Mouse (Mus musculus) kidney, adult 2 months (tissue): ENCODE data around the gene Rassf8. TPM values are rescaled to one million over a fixed set of nuclear protein-coding genes. Genes with fewer than 3 reads are reported as not detected.

Source experiments
- DNase-seq: peaks from one replicate; pipeline ENCODE4 v3.0.0; 2021
- H3K27ac ChIP-seq: fragments of 200-500 bp; 2 replicates; pipeline ENCODE4 v1.5.1; 2012; ENCODE audit warnings: low read depth, low read length, control low read depth, inconsistent platforms; ENCODE audit not compliant: insufficient read depth
- H3K27me3 ChIP-seq: fragments of 200-500 bp; replicated peaks from 2 replicates; pipeline ENCODE4 v1.6.1; 2012; ENCODE audit warnings: mild to moderate bottlenecking, moderate library complexity, low read length, inconsistent platforms; ENCODE audit not compliant: control insufficient read depth, insufficient read depth
- H3K36me3 ChIP-seq: fragments of 200-500 bp; 2 replicates; pipeline ENCODE4 v1.6.1; 2012; ENCODE audit warnings: mild to moderate bottlenecking, moderate library complexity, low read length, inconsistent platforms; ENCODE audit not compliant: control insufficient read depth, insufficient read depth
- H3K4me1 ChIP-seq: fragments of 200-500 bp; 2 replicates; pipeline ENCODE4 v1.6.1; 2011; ENCODE audit warnings: low read length; ENCODE audit not compliant: control insufficient read depth, insufficient read depth
- H3K4me3 ChIP-seq: fragments of 200-500 bp; 2 replicates; pipeline ENCODE4 v1.5.1; 2011; ENCODE audit warnings: mild to moderate bottlenecking, low read depth, low read length, control low read depth; ENCODE audit not compliant: insufficient read depth
- CTCF ChIP-seq: fragments of 200-500 bp; conservative IDR thresholded peaks from 2 replicates; pipeline ENCODE4 v1.5.1; 2011; ENCODE audit warnings: low read depth, mild to moderate bottlenecking, control low read depth, low read length, moderate library complexity, mixed read lengths; ENCODE audit not compliant: insufficient read depth, insufficient read length
- POLR2A ChIP-seq: fragments of 200-500 bp; IDR thresholded peaks from one replicate; pipeline ENCODE4 v1.6.1; 2011; ENCODE audit warnings: low read depth, low read length, control low read depth
- WGBS: fragments of 180-500 bp; shearing (Covaris S2); methylation state at CpG from one replicate; pipeline ENCODE4 v1.1.7; 2018; 5-methylcytosine and 5-hydroxymethylcytosine counted together
- polyA plus RNA-seq: library from polyadenylated mRNA; depleted of rRNA; stranded (reverse); fragments of >200 nt; gene quantifications from 2 replicates; pipeline ENCODE4 v1.2.3, GENCODE M21; 2012

Rassf8 gene
- polyA plus RNA-seq, 1 experiment, result 33.9 TPM

DNA sequence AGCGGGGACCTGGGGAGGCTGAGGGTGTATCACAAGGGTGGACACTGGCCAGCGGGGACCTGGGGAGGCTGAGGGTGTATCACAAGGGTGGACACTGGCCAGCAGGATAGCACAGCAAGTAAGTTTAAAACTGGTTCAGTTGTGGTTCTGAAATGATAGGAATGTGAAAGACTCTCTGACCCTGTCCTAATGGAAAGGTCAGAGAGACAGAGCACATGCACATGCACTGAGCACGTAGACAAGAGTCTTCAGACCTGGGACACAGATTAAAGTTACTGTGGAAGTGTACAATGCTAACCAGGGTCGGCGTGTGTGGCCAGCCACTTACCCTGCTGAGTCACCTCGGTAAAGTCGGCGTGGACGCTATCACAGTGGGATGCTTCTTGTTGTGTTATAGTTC lies 61.4 kb downstream of the Rassf8 start:
- Histone ChIP-seq H3K4me3 (no peak overlapping the region), H3K4me1 (peaks cover 13% of the 10 kb centered on the region; the same call in 1 of the 2 replicates), H3K36me3 (no peaks in the 10 kb centered on the region), H3K27ac (no peak overlapping the region), H3K27me3 (no peaks in the 10 kb centered on the region)
- no peak for DNase-seq
- WGBS, result 79% methylated on average over 9 of the region's 9 CpGs
- TF ChIP-seq CTCF (no peak), POLR2A (no peak)

DNA sequence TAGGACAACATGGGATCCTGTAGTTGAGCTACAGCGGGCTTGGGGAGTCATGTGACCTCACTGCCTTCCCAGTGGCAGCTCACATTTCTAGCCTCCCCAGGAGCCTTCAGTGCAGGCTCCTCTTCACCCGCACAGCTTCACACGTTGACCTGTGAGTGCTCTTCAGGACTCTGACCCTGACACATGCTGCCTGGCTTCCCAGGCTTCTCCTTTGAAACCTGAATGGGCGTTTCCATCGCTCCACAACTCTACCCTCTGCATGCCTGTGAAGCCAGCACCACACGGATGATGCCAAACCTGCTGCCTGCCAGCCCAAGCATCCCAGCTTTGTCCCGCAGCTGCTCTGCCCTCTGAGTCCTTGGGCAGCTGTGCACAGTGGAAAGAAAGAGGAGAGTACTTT lies 63.0 kb downstream of the Rassf8 start:
- WGBS, result 55% methylated on average over 7 of the region's 7 CpGs
- H3K4me1 ChIP-seq, result peaks cover 10% of the 10 kb centered on the region; the same call in 1 of the 2 replicates
- H3K27ac ChIP-seq, result no peak overlapping the region
- peak; percentile 59 for DNase-seq
- no peaks in the 10 kb centered on the region for H3K27me3 ChIP-seq
- H3K36me3 ChIP-seq, result no peaks in the 10 kb centered on the region
- no peak overlapping the region for H3K4me3 ChIP-seq
- no peak for TF ChIP-seq CTCF

DNA sequence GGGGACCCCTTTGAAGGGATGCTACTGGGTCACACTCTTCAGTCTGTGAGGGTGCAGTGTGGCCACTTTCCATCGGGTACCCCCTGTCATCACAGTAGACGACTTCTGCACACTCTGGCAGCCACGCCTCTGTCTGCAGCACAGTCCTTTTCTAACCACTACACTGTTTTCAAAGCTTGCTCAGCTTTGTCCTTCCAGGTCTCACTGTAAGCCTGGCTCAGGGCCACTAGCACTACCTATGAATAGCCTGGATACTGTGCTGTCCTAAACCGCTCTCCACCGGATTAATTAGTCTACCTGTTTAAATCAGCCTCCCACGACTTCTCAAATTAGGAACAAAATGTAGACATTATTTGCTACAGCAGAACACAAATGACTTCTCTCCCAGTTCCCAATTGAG lies 63.5 kb downstream of the Rassf8 start:
- TF ChIP-seq CTCF, result no peak
- TF ChIP-seq POLR2A, result no peak
- no peak overlapping the region for H3K4me3 ChIP-seq
- peaks cover 10% of the 10 kb centered on the region; the same call in 1 of the 2 replicates for H3K4me1 ChIP-seq
- DNase-seq, result no peak
- WGBS, result 74% methylated on average over 6 of the region's 6 CpGs
- H3K27ac ChIP-seq, result no peak overlapping the region
- no peaks in the 10 kb centered on the region for H3K36me3 ChIP-seq
- H3K27me3 ChIP-seq, result no peaks in the 10 kb centered on the region

DNA sequence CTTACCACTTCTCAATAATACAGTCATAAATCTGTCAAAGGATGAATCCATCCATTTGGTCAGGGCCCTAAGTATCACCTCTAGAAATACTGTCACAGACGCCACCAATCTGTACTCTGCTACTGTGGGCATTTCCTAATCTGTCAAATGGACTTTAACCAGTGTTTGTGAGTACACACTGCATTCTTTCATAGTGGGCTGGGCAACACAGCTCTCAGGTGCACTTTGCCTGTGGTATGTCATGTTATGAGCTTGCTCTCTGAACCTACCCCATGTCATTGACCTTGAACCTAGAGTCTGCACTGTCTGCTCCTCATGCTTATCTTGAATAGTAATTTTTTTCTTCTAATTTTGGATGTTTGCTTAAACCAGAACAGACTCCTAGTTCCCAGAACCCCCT lies 64.6 kb downstream of the Rassf8 start:
- WGBS, result 51% methylated on average over 1 of the region's 1 CpGs

DNA sequence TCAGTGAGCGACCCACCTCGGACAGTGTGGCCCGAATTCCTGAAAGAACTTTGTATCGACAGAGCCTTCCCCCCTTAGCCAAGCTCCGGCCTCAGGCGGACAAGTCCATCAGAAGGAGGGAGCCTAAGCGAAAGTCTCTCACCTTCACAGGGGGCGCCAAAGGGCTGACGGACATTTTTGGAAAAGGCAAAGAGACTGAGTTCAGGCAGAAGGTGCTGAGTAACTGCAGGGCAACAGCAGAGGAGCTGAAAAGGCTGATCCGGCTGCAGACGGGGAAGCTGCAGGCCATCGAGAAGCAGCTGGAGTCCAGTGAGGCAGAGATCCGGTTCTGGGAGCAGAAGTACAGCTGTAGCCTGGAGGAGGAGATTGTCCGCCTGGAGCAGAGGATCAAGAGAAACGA lies 68.7 kb downstream of the Rassf8 start:
- H3K4me3 ChIP-seq, result no peak overlapping the region
- no peak overlapping the region for H3K27ac ChIP-seq
- H3K4me1 ChIP-seq, result peaks cover 8% of the 10 kb centered on the region; the same call in 1 of the 2 replicates
- no peak for DNase-seq
- H3K27me3 ChIP-seq, result no peaks in the 10 kb centered on the region
- H3K36me3 ChIP-seq, result no peaks in the 10 kb centered on the region; the same call in 1 of the 2 replicates
- WGBS, result 66% methylated on average over 15 of the region's 15 CpGs
- TF ChIP-seq POLR2A, result no peak
- no peak for TF ChIP-seq CTCF

More for the DNA sequence above, 64.6 kb downstream of the Rassf8 start:
- H3K36me3 ChIP-seq, result no peaks in the 10 kb centered on the region
- DNase-seq, result peak; percentile 77
- H3K4me1 ChIP-seq, result peaks cover 10% of the 10 kb centered on the region; the same call in 1 of the 2 replicates
- no peak overlapping the region for H3K27ac ChIP-seq
- no peaks in the 10 kb centered on the region for H3K27me3 ChIP-seq
- no peak overlapping the region for H3K4me3 ChIP-seq
- TF ChIP-seq POLR2A, result no peak
- no peak for TF ChIP-seq CTCF

DNA sequence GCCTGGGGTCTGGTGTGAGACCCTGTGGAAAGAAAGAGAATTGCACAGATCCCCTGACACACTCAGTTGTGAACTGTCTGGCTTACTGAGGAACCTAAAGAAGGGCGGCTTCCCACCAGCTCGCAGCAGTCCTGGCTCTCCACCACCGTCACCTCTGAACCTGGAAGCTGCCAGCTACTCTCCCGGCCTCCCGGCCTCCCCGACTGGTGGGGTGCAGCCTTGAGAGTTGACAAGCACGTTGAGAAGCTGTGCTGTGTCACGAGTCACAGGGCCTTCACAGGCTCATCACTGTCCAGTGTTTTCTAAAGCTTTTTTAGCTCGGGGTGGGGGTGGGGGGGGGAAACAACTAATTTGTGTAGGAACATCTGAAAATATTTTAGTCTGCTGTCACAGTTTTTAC lies 72.6 kb downstream of the Rassf8 start:
- WGBS, result 86% methylated on average over 9 of the region's 9 CpGs
- DNase-seq, result no peak
- TF ChIP-seq POLR2A, result no peak
- TF ChIP-seq CTCF, result no peak
- H3K36me3 ChIP-seq, result no peaks in the 10 kb centered on the region; the same call in none of the 2 replicates
- H3K4me1 ChIP-seq, result no peaks in the 10 kb centered on the region
- no peak overlapping the region for H3K4me3 ChIP-seq
- H3K27me3 ChIP-seq, result no peaks in the 10 kb centered on the region
- no peak overlapping the region for H3K27ac ChIP-seq

DNA sequence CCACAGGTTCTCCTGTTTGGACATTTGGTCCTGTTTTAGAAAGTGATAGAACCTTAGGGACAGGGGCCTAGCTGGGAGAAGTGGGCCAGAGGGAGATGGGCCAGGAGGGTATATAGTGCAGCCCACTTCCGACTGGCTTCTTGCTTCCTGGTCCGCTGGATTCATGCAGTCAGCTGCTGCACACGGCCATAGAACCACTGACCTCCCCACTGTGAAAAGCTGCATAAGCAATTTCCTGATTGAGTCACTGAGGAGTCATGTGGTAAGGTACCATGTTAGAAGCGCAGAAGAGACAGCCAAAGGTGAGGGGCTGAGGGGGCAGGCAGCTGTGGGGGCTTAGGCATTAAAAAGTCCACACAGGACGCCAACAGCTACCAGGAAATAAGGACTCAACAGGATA lies 75.7 kb downstream of the Rassf8 start:
- no peak for DNase-seq
- no peak overlapping the region for H3K4me3 ChIP-seq
- H3K27ac ChIP-seq, result no peak overlapping the region
- 54% methylated on average over 5 of the region's 5 CpGs for WGBS
- H3K27me3 ChIP-seq, result no peaks in the 10 kb centered on the region
- no peaks in the 10 kb centered on the region for H3K4me1 ChIP-seq
- TF ChIP-seq POLR2A (no peak), CTCF (no peak)
- no peaks in the 10 kb centered on the region; the same call in none of the 2 replicates for H3K36me3 ChIP-seq

DNA sequence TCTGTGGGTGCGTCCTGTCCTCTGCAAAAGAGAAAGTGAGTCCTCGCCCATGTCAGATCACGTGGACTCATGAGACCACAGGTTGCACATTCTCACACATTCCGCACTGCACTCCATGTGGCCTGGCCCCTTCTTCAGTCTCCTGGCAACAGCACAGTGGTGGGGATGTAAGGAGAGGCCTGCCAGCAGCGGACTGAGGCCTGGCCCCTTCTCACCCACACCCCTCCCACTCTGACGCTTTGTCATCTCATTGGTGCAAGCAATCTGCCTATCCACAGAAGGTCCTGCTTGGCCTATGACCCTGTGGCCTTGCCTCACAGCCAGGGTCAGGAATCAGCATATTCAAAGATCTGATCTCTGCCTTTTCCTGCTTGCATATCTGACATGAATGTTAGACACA lies 76.6 kb downstream of the Rassf8 start:
- Histone ChIP-seq H3K36me3 (no peaks in the 10 kb centered on the region; the same call in none of the 2 replicates), H3K4me3 (no peak overlapping the region), H3K4me1 (no peaks in the 10 kb centered on the region), H3K27ac (no peak overlapping the region), H3K27me3 (no peaks in the 10 kb centered on the region)
- WGBS, result 77% methylated on average over 6 of the region's 6 CpGs
- no peak for DNase-seq
- TF ChIP-seq CTCF (no peak), POLR2A (no peak)
